Mouse (Mus musculus): ENCODE results near the gene 9130230L23Rik.

DNA sequence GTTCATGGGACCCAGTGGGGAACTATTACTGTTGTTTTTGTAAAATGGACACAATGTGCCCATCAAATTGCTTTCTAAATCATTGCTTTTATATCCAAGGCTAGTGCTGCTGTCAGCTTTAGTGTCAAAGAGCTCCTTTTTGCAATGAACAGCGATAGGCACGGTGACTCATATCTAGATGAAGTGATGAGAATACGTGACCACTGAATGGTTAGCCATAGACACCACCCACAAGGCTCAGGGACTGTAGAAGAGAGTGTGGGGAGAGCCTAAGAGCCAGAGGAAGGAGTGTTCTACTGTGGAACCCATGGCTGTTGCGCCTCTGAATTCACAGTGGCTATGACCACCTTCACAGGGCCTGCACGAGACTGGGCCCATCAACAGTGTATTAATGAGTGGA, 17.7 kb downstream of the 9130230L23Rik start:
- no peak for TF ChIP-seq CTCF (conservative IDR thresholded peaks at IDR 0.05 in 1 of 2, IDR thresholded peaks at IDR 0.05 in 1 of 2; ENCODE audit: low read depth in 2 of 2, low read length in 2 of 2)
- TF ChIP-seq JUND (conservative IDR thresholded peaks at IDR 0.05; ENCODE audit: low read depth, low read length), result peak; percentile 93
- TF ChIP-seq RAD21 (IDR thresholded peaks at IDR 0.05; ENCODE audit: low read depth, low read length), result no peak
- TF ChIP-seq POLR2A (IDR thresholded peaks at IDR 0.05; ENCODE audit: low read depth, low read length), result no peak
- TF ChIP-seq USF2 (conservative IDR thresholded peaks at IDR 0.05; ENCODE audit: low read depth, low read length), result no peak
- TF ChIP-seq CHD2 (IDR thresholded peaks at IDR 0.05; ENCODE audit: low read length), result no peak
- TF ChIP-seq POLR2AphosphoS2 (IDR thresholded peaks at IDR 0.05; ENCODE audit: low read depth, low read length), result no peak
- no peak for TF ChIP-seq ELF1 (IDR thresholded peaks at IDR 0.05; ENCODE audit: low read depth, low read length)
- TF ChIP-seq HCFC1 (IDR thresholded peaks at IDR 0.05; ENCODE audit: low read depth, low read length), result no peak
- TF ChIP-seq SIN3A (IDR thresholded peaks at IDR 0.05; ENCODE audit: low read length), result no peak
